Mouse (Mus musculus) heart, embryonic 13.5 days (tissue): Measurements from ENCODE around the gene Gas1. TPM values are rescaled to one million over a fixed set of nuclear protein-coding genes. Genes with fewer than 3 reads are reported as not detected.

Experiments used
- ATAC-seq: fragments of 200-750 bp; cut with Nextera tagmentation; 2 replicates; pipeline ENCODE4 v1.8.0; 2017; ENCODE audit warnings: moderate TSS enrichment; ENCODE audit not compliant: insufficient number of reproducible peaks, low FRiP score, low TSS enrichment; ENCODE audit errors: extremely low read depth
- H3K27ac ChIP-seq: fragments of 300-500 bp; sonication (generic); replicated peaks from 2 replicates; pipeline ENCODE4 v1.5.1; 2015; ENCODE audit warnings: moderate library complexity, mild to moderate bottlenecking, inconsistent platforms
- H3K27me3 ChIP-seq: fragments of 300-500 bp; sonication (generic); replicated peaks from 2 replicates; pipeline ENCODE4 v1.6.1; 2015; ENCODE audit warnings: mild to moderate bottlenecking, inconsistent platforms
- H3K36me3 ChIP-seq: fragments of 300-500 bp; sonication (generic); 2 replicates; pipeline ENCODE4 v1.6.1; 2015; ENCODE audit warnings: mild to moderate bottlenecking, inconsistent platforms
- H3K4me1 ChIP-seq: fragments of 300-500 bp; sonication (generic); 2 replicates; pipeline ENCODE4 v1.6.1; 2015; ENCODE audit warnings: inconsistent platforms
- H3K4me2 ChIP-seq: fragments of 300-500 bp; sonication (generic); 2 replicates; pipeline ENCODE4 v1.6.1; 2015; ENCODE audit warnings: inconsistent platforms, mild to moderate bottlenecking, moderate library complexity
- H3K4me3 ChIP-seq: fragments of 300-500 bp; sonication (generic); 2 replicates; pipeline ENCODE4 v1.5.1; 2015; ENCODE audit warnings: moderate library complexity, mild to moderate bottlenecking, inconsistent platforms
- H3K9ac ChIP-seq: fragments of 300-500 bp; sonication (generic); 2 replicates; pipeline ENCODE4 v1.6.1; 2015; ENCODE audit warnings: inconsistent platforms, mild to moderate bottlenecking, moderate library complexity
- H3K9me3 ChIP-seq: fragments of 300-500 bp; sonication (generic); 2 replicates; pipeline ENCODE4 v1.6.1; 2016; ENCODE audit warnings: inconsistent platforms
- WGBS: fragments of 180-500 bp; shearing (Covaris S2); methylation state at CpG from one replicate; pipeline ENCODE4 v1.1.7; 2015; ENCODE audit warnings: mixed read lengths; 5-methylcytosine and 5-hydroxymethylcytosine counted together
- polyA plus RNA-seq: library from polyadenylated mRNA; unstranded; fragments of >200 nt; fragmentation: Nextera tagmentation; extraction: Ambion mirVana; gene quantifications from 2 replicates; pipeline ENCODE4 v1.2.1, GENCODE M21; 2015

Gas1 gene
- polyA plus RNA-seq, 1 experiment from 2014 or later, result 30.3 TPM

- Histone ChIP-seq H3K36me3 (no peaks in the 10 kb centered on the region), H3K4me3 (peak overlapping the region; percentile 88; the same call in 1 of the 2 replicates), H3K9ac (no peak overlapping the region; the same call in 1 of the 2 replicates), H3K27ac (no peak overlapping the region), H3K4me2 (peak overlapping the region; percentile 90), H3K4me1 (peaks cover 29% of the 10 kb centered on the region), H3K9me3 (no peaks in the 10 kb centered on the region), H3K27me3 (0 out of 2 replicates have a peak, but pooled peaks cover 7% of the 10 kb centered on the region)
- WGBS, result 9% methylated on average over 3 of the region's 3 CpGs
- ATAC-seq, result no peak
Observed at GRCm38 (mm10) chr13:60173186-60173585, 4.0 kb downstream of the Gas1 start.

GRCm38 (mm10) chr13:60172366-60173017 is 4.7 kb downstream of the Gas1 start:
- Histone ChIP-seq H3K9me3 (no peaks in the 10 kb centered on the region), H3K9ac (0 out of 2 replicates have a peak overlapping the region, but pooled peaks have one; percentile 30), H3K36me3 (no peaks in the 10 kb centered on the region), H3K4me1 (peaks cover 29% of the 10 kb centered on the region), H3K27me3 (0 out of 2 replicates have a peak, but pooled peaks cover 7% of the 10 kb centered on the region), H3K27ac (0 out of 2 replicates have a peak overlapping the region, but pooled peaks have one; percentile 39), H3K4me3 (no peak overlapping the region), H3K4me2 (no peak overlapping the region)
- WGBS, result 32% methylated on average over 7 of the region's 7 CpGs
- no peak for ATAC-seq

GRCm38 (mm10) chr13:60171781-60172180 is 5.4 kb downstream of the Gas1 start:
- H3K4me2 ChIP-seq, result no peak overlapping the region

GRCm38 (mm10) chr13:60170898-60171715 is 6.1 kb downstream of the Gas1 start:
- H3K27me3 ChIP-seq, result 0 out of 2 replicates have a peak, but pooled peaks cover 7% of the 10 kb centered on the region
- ATAC-seq, result no peak

More at GRCm38 (mm10) chr13:60171781-60172180, 5.4 kb downstream of the Gas1 start:
- WGBS, result 81% methylated on average over 8 of the region's 8 CpGs
- Histone ChIP-seq H3K4me3 (no peak overlapping the region), H3K9me3 (no peaks in the 10 kb centered on the region), H3K9ac (no peak overlapping the region), H3K4me1 (peaks cover 29% of the 10 kb centered on the region), H3K27me3 (0 out of 2 replicates have a peak, but pooled peaks cover 7% of the 10 kb centered on the region), H3K27ac (no peak overlapping the region), H3K36me3 (no peaks in the 10 kb centered on the region)
- ATAC-seq, result no peak

GRCm38 (mm10) chr13:60169026-60169425 is 8.1 kb downstream of the Gas1 start:
- H3K9me3 ChIP-seq, result no peaks in the 10 kb centered on the region
- H3K4me2 ChIP-seq, result no peak overlapping the region
- H3K27me3 ChIP-seq, result 0 out of 2 replicates have a peak, but pooled peaks cover 7% of the 10 kb centered on the region
- H3K27ac ChIP-seq, result no peak overlapping the region
- peaks cover 20% of the 10 kb centered on the region for H3K4me1 ChIP-seq
- ATAC-seq, result no peak
- no peak overlapping the region for H3K4me3 ChIP-seq
- 85% methylated on average over 2 of the region's 2 CpGs for WGBS
- no peaks in the 10 kb centered on the region for H3K36me3 ChIP-seq
- H3K9ac ChIP-seq, result no peak overlapping the region

More at GRCm38 (mm10) chr13:60170898-60171715, 6.1 kb downstream of the Gas1 start:
- no peak overlapping the region for H3K27ac ChIP-seq
- 74% methylated on average over 21 of the region's 21 CpGs for WGBS
- no peak overlapping the region for H3K9ac ChIP-seq
- no peaks in the 10 kb centered on the region for H3K9me3 ChIP-seq
- peaks cover 29% of the 10 kb centered on the region for H3K4me1 ChIP-seq
- H3K4me3 ChIP-seq, result no peak overlapping the region
- H3K36me3 ChIP-seq, result no peaks in the 10 kb centered on the region
- H3K4me2 ChIP-seq, result no peak overlapping the region

GRCm38 (mm10) chr13:60156294-60157126 is 20.7 kb downstream of the Gas1 start:
- Histone ChIP-seq H3K9ac (0 out of 2 replicates have a peak overlapping the region, but pooled peaks have one; percentile 19), H3K27me3 (no peaks in the 10 kb centered on the region), H3K4me2 (peak overlapping the region; percentile 46), H3K27ac (0 out of 2 replicates have a peak overlapping the region, but pooled peaks have one; percentile 16), H3K36me3 (no peaks in the 10 kb centered on the region), H3K4me1 (peaks cover 6% of the 10 kb centered on the region), H3K9me3 (peaks cover 16% of the 10 kb centered on the region; the same call in 1 of the 2 replicates), H3K4me3 (no peak overlapping the region)
- no peak for ATAC-seq
- 31% methylated on average over 19 of the region's 19 CpGs for WGBS

GRCm38 (mm10) chr13:60154170-60154569 is 23.0 kb downstream of the Gas1 start:
- H3K36me3 ChIP-seq, result no peaks in the 10 kb centered on the region
- H3K9ac ChIP-seq, result no peak overlapping the region
- H3K4me1 ChIP-seq, result peaks cover 6% of the 10 kb centered on the region
- no peak overlapping the region for H3K4me2 ChIP-seq
- H3K27ac ChIP-seq, result no peak overlapping the region
- WGBS, result 78% methylated on average over 3 of the region's 3 CpGs
- H3K27me3 ChIP-seq, result no peaks in the 10 kb centered on the region
- H3K9me3 ChIP-seq, result peaks cover 16% of the 10 kb centered on the region; the same call in 1 of the 2 replicates
- no peak overlapping the region for H3K4me3 ChIP-seq
- ATAC-seq, result no peak

GRCm38 (mm10) chr13:60148235-60148634 is 28.9 kb downstream of the Gas1 start:
- Histone ChIP-seq H3K9me3 (0 out of 2 replicates have a peak, but pooled peaks cover 4% of the 10 kb centered on the region), H3K4me3 (no peak overlapping the region), H3K9ac (no peak overlapping the region), H3K4me2 (no peak overlapping the region), H3K4me1 (peaks cover 13% of the 10 kb centered on the region; the same call in 1 of the 2 replicates), H3K27me3 (no peaks in the 10 kb centered on the region; the same call in 1 of the 2 replicates), H3K27ac (no peak overlapping the region), H3K36me3 (no peaks in the 10 kb centered on the region)
- 82% methylated on average over 3 of the region's 3 CpGs for WGBS
- ATAC-seq, result no peak

- H3K27me3 ChIP-seq, result no peaks in the 10 kb centered on the region; the same call in 1 of the 2 replicates
- no peak overlapping the region for H3K27ac ChIP-seq
- peak overlapping the region; percentile 80; the same call in 1 of the 2 replicates for H3K9ac ChIP-seq
- no peaks in the 10 kb centered on the region for H3K36me3 ChIP-seq
- H3K9me3 ChIP-seq, result 0 out of 2 replicates have a peak, but pooled peaks cover under 1% of the 10 kb centered on the region
- WGBS, result 71% methylated on average over 2 of the region's 2 CpGs
- no peak for ATAC-seq
- peaks cover 13% of the 10 kb centered on the region; the same call in 1 of the 2 replicates for H3K4me1 ChIP-seq
- peak overlapping the region; percentile 76 for H3K4me2 ChIP-seq
- H3K4me3 ChIP-seq, result peak overlapping the region; percentile 49; the same call in 1 of the 2 replicates
Observed at GRCm38 (mm10) chr13:60147857-60148181, 29.3 kb downstream of the Gas1 start.

- H3K36me3 ChIP-seq, result no peaks in the 10 kb centered on the region
- peaks cover 13% of the 10 kb centered on the region; the same call in 1 of the 2 replicates for H3K4me1 ChIP-seq
- peak overlapping the region; percentile 80 for H3K9ac ChIP-seq
- H3K4me2 ChIP-seq, result peak overlapping the region; percentile 76
- no peak overlapping the region for H3K27ac ChIP-seq
- no peak for ATAC-seq
- no peaks in the 10 kb centered on the region; the same call in 1 of the 2 replicates for H3K27me3 ChIP-seq
- 5% methylated on average over 21 of the region's 21 CpGs for WGBS
- peak overlapping the region; percentile 49 for H3K4me3 ChIP-seq
- no peaks in the 10 kb centered on the region for H3K9me3 ChIP-seq
Observed at GRCm38 (mm10) chr13:60146994-60147856, 29.9 kb downstream of the Gas1 start.
